Mouse (Mus musculus) limb, embryonic 11.5 days (tissue): ENCODE measurements around the gene Tex35. TPM values are rescaled to one million over a fixed set of nuclear protein-coding genes. Genes with fewer than 3 reads are reported as not detected.
A peak's percentile ranks its signal among the peaks of the same experiment; 100 is the strongest.

Experiments
- ATAC-seq: fragments of 200-750 bp; cut with Nextera tagmentation; 2 replicates; pipeline ENCODE4 v1.8.0; 2017; ENCODE audit warnings: low read depth; ENCODE audit not compliant: insufficient number of reproducible peaks, low FRiP score, low TSS enrichment
- DNase-seq: peaks from one replicate; pipeline ENCODE4 v3.0.0-alpha.2; 2015; ENCODE audit warnings: low spot score
- H3K27ac ChIP-seq: fragments of 300-500 bp; sonication (generic); replicated peaks from 2 replicates; pipeline ENCODE4 v1.5.1; 2014; ENCODE audit warnings: low read depth, mild to moderate bottlenecking, low read length
- H3K27me3 ChIP-seq: fragments of 300-500 bp; sonication (generic); 2 replicates; pipeline ENCODE4 v1.6.1; 2014; ENCODE audit warnings: mild to moderate bottlenecking, low read length, mixed read lengths; ENCODE audit not compliant: control insufficient read depth, insufficient read depth
- H3K36me3 ChIP-seq: fragments of 300-500 bp; sonication (generic); 2 replicates; pipeline ENCODE4 v1.6.1; 2014; ENCODE audit warnings: mild to moderate bottlenecking, low read length, moderate library complexity, mixed read lengths; ENCODE audit not compliant: control insufficient read depth, insufficient read depth
- H3K4me1 ChIP-seq: fragments of 300-500 bp; sonication (generic); 2 replicates; pipeline ENCODE4 v1.6.1; 2014; ENCODE audit warnings: low read length, mixed read lengths; ENCODE audit not compliant: control insufficient read depth, insufficient read depth
- H3K4me2 ChIP-seq: fragments of 300-500 bp; sonication (generic); 2 replicates; pipeline ENCODE4 v1.6.1; 2014; ENCODE audit warnings: low read depth, mild to moderate bottlenecking, moderate library complexity; ENCODE audit not compliant: severe bottlenecking
- H3K4me3 ChIP-seq: fragments of 300-500 bp; sonication (generic); 2 replicates; pipeline ENCODE4 v1.5.1; 2014; ENCODE audit warnings: low read depth, low read length
- H3K9ac ChIP-seq: fragments of 300-500 bp; sonication (generic); 2 replicates; pipeline ENCODE4 v1.6.1; 2014; ENCODE audit warnings: mild to moderate bottlenecking, low read length
- H3K9me3 ChIP-seq: fragments of 300-500 bp; sonication (generic); 2 replicates; pipeline ENCODE4 v1.6.1; 2016; ENCODE audit warnings: low read length; ENCODE audit not compliant: control insufficient read depth
- WGBS: fragments of 180-500 bp; shearing (Covaris S2); extraction: QIAGEN DNeasy Blood & Tissue Kit; methylation state at CpG from one replicate; pipeline ENCODE4 v1.1.7; 2014; 5-methylcytosine and 5-hydroxymethylcytosine counted together
- polyA plus RNA-seq: library from polyadenylated mRNA; unstranded; fragments of >200 nt; fragmentation: Nextera tagmentation; extraction: Ambion mirVana; gene quantifications from 2 replicates; pipeline ENCODE4 v1.2.1, GENCODE M21; 2014

Gene Tex35
- polyA plus RNA-seq, 1 experiment from 2014 or later: not detected

DNA sequence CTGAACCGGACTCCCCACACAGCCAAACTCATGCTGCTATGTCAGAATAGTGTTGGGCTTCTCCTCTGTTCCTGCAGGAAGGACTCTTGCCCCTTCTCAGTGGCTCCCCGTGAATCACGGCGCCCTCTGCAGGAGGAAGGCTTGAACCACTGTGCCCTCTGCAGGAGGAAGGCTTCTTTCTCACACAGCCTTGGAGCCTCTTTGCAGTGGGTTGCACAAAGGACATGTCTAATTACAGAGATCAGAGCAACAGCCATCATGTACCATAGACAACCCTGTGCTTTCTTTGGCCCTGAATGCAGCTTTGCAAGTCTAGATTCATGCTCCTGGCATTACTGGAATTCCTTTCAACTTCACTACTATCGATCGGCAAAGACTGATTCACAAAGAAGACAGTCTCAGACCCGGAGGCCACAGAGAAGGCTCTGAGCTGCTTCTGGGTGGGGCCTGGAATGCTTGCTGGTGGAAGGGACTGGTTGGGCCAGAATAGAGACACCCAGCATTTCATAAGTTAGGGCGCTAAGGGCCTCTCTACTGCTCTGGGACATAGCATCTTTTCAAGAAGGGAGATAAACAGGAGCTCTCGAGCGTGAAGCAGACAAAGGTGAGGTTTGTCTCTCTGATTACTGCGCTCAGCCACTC lies 29.0 kb downstream of the Tex35 start:
- no peak overlapping the region for H3K9ac ChIP-seq
- no peak overlapping the region for H3K4me2 ChIP-seq
- no peak overlapping the region for H3K27ac ChIP-seq
- WGBS: 61% methylated on average over 11 of the region's 11 CpGs
- H3K4me1 ChIP-seq: no peaks in the 10 kb centered on the region
- DNase-seq: peak; percentile 78
- no peaks in the 10 kb centered on the region for H3K27me3 ChIP-seq
- H3K4me3 ChIP-seq: no peak overlapping the region
- H3K9me3 ChIP-seq: no peaks in the 10 kb centered on the region
- no peak for ATAC-seq
- no peaks in the 10 kb centered on the region for H3K36me3 ChIP-seq

DNA sequence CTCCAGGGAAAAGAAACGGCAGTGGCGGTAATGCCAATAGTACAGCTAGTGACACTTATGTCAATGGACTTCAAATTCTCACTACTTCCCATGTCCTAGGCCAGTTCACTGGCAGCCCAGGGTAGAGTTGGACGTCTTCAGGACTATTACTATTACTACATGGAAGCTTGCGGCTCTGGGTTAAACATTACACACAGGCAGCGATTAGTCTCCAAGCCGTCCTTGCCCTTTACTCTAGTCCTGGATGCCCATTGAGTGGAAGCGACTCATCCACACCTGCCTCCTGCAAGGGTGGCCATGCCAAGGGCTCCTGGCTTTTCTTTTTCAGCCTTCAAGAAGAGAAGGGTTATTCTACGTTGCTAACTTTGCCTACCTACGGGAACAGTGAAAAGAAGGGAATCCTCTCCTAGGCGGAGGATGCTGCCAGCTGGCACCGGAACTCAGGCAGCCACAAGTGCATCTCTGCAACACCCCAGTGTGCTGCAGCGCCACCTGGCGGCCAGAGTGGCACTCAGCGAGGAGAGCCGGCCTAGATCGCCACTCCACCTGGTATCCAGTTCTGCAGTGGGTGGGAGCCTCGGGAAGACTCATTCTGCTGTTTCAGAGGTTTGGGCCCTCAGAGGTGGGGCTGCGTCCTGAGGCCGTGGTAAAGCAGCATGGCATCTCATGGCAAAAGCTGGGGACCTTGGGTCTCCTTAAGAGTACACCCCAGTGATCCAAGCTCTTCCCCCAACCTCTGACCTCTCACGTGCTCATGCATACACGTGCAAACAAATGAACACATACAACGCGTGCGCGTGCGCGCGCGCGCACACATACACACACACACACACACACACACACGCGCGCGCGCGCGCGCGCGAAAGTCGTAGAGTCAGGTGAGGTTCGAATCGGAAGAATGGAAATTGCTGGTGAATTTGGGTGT lies 31.4 kb downstream of the Tex35 start:
- H3K36me3 ChIP-seq: no peaks in the 10 kb centered on the region
- WGBS: 52% methylated on average over 43 of the region's 43 CpGs
- H3K27me3 ChIP-seq: no peaks in the 10 kb centered on the region
- no peak overlapping the region for H3K27ac ChIP-seq
- no peak overlapping the region for H3K9ac ChIP-seq
- H3K4me1 ChIP-seq: no peaks in the 10 kb centered on the region
- no peak for ATAC-seq
- H3K4me3 ChIP-seq: no peak overlapping the region
- H3K4me2 ChIP-seq: no peak overlapping the region
- peak; percentile 91 for DNase-seq
- H3K9me3 ChIP-seq: no peaks in the 10 kb centered on the region

DNA sequence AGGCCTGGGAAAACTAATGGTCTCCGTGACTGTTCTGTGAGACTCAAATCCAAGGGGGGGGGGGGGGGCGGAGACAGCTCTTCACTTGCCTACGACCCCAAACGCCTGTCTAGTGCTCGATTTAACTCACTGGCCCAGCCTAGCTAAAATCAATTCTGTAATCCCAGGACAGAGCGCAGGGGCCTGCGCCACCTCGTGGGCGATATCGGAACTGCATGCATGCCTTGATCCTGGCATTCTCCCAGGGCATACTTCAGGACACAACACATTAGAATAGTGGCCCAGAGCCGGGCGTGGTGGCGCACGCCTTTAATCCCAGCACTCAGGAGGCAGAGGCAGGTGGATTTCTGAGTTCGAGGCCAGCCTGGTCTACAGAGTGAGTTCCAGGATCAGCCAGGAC lies 32.2 kb downstream of the Tex35 start:
- Histone ChIP-seq H3K4me1 (no peaks in the 10 kb centered on the region), H3K9ac (no peak overlapping the region)

DNA sequence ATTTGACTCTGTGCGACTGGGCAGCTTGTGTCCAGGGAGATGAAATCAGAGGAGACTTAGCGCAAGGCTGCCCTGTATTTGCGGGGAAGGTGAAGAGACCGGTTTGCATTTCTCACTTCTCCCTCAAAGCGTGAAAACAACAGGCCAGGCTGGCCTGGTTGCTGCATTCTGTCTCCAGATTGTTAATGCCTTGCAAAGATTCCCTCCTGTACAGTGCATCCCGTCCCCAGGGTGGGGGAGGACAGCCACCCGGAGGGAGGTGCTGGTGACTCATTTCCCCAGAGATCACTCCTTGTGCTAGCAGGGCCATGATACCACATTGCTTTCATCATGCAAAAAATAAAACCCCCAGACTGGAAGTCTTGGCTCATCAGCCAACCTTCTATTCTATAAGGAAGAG lies 33.5 kb downstream of the Tex35 start:
- no peaks in the 10 kb centered on the region for H3K36me3 ChIP-seq
- no peak overlapping the region for H3K4me2 ChIP-seq
- no peaks in the 10 kb centered on the region for H3K9me3 ChIP-seq
- ATAC-seq (no peak), DNase-seq (no peak)
- H3K27ac ChIP-seq: no peak overlapping the region
- 61% methylated on average over 7 of the region's 7 CpGs for WGBS
- 0 out of 2 replicates have a peak, but pooled peaks cover 1% of the 10 kb centered on the region for H3K4me1 ChIP-seq
- no peaks in the 10 kb centered on the region for H3K27me3 ChIP-seq
- H3K4me3 ChIP-seq: no peak overlapping the region
- H3K9ac ChIP-seq: no peak overlapping the region

More for the DNA sequence above, 32.2 kb downstream of the Tex35 start:
- Histone ChIP-seq H3K4me2 (no peak overlapping the region), H3K36me3 (no peaks in the 10 kb centered on the region), H3K27ac (no peak overlapping the region), H3K9me3 (no peaks in the 10 kb centered on the region), H3K4me3 (no peak overlapping the region), H3K27me3 (no peaks in the 10 kb centered on the region)
- 7% methylated on average over 15 of the region's 15 CpGs for WGBS
- peak; percentile 61; the same call in 1 of the 2 replicates for ATAC-seq
- peak; percentile 96 for DNase-seq

DNA sequence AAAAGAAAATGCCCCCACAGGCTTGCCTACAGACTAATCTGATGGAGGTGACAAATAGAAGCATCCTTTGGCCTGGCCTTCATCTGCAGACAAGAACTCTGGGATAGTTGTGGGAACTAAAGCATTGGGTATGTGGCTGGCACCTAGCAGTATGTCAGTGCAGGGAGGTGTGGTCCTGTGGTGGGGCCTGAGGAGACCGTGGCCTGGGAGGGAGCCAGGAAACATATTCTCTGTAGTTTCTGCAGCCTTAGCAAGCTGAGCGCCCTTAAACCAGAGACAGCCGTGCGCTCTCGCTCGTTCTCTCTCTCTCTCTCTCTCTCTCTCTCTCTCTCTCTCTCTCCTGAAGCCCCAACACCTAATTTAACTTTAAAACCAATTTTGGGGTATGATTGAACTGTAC lies 34.1 kb downstream of the Tex35 start:
- WGBS: 81% methylated on average over 6 of the region's 6 CpGs
- no peak overlapping the region for H3K27ac ChIP-seq
- ATAC-seq (no peak), DNase-seq (no peak)
- no peaks in the 10 kb centered on the region for H3K36me3 ChIP-seq
- no peaks in the 10 kb centered on the region for H3K27me3 ChIP-seq
- H3K4me1 ChIP-seq: 0 out of 2 replicates have a peak, but pooled peaks cover 2% of the 10 kb centered on the region
- no peak overlapping the region for H3K4me3 ChIP-seq
- H3K4me2 ChIP-seq: no peak overlapping the region
- H3K9ac ChIP-seq: no peak overlapping the region
- no peaks in the 10 kb centered on the region for H3K9me3 ChIP-seq

DNA sequence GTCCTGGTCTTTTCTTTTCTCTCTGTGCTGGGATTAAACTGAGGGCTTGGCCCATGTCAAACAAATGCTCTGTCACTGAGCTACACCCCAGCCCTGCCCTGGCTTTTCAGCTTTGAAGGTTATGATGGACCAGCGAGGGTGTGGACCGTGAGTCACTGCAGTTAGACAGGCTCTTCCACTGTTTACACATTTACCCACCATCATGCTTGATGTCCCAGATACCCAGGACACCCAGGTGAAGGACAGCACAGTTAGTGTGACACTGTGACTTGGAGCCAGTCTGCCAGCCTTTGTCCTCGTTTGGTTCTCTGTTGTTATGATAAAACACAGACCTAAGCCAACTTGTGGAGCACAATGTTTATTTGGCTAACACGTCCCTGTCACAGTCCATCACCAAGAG lies 34.9 kb downstream of the Tex35 start:
- Histone ChIP-seq H3K36me3 (no peaks in the 10 kb centered on the region), H3K9me3 (no peaks in the 10 kb centered on the region), H3K4me2 (no peak overlapping the region), H3K27me3 (no peaks in the 10 kb centered on the region), H3K27ac (no peak overlapping the region), H3K4me3 (no peak overlapping the region), H3K9ac (no peak overlapping the region), H3K4me1 (0 out of 2 replicates have a peak, but pooled peaks cover 2% of the 10 kb centered on the region)
- DNase-seq (no peak), ATAC-seq (no peak)
- WGBS: 45% methylated on average over 4 of the region's 4 CpGs

DNA sequence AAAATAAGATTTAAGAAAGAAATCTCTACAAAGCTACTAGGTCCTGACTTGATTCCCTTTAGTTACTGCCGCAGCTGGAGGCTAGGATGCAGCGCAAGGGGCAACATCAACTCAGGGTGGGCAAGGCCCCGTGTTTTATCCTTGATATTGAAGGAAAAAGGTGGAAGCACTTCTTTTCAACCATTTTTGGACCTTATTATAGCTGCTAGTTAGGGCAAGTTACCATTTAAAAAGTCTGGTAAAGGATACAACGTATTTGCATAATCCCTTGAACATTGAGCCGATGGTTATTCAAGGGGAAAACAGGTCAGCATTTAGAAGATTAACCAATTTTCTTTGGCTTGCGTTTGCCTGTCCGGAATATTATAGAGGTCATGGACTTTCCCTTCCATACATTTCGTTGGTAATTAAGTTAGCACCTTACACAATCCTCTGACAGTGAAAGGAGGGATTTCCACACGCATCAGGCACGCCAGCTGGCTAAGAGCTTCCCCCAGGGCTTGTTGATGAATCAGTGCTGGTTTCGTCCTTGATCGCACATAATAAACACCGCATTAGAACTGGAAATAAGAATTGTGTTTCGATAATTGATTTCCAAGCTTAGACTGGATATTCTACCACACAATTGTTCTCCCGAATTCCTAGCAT lies 39.2 kb downstream of the Tex35 start:
- Histone ChIP-seq H3K9ac (no peak overlapping the region), H3K4me3 (no peak overlapping the region), H3K36me3 (no peaks in the 10 kb centered on the region), H3K4me1 (peaks cover 5% of the 10 kb centered on the region; the same call in 1 of the 2 replicates), H3K27ac (no peak overlapping the region), H3K4me2 (no peak overlapping the region), H3K9me3 (no peaks in the 10 kb centered on the region), H3K27me3 (no peaks in the 10 kb centered on the region)
- ATAC-seq: no peak
- 86% methylated on average over 15 of the region's 15 CpGs for WGBS
- no peak for DNase-seq

DNA sequence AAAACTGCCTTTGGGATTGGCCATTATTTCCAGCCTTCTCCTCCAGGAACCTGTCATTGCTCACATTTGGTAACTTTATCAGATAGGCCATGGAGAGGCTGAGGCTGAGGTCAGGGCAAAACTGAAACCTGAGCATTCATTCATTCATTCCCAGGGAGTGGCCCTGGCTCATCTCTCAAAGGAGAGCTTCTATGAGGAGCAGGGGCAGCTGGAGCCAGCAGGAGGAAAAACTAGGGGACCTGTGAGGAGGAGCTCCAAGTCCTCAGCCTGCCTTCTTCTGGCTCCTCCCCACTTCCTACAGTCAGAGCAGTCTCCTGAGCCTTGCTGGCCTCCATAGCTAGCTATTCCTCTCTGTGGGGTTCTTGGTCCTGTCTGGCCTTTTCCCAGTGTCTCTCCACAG lies 40.2 kb downstream of the Tex35 start:
- H3K4me3 ChIP-seq: no peak overlapping the region
- no peaks in the 10 kb centered on the region for H3K27me3 ChIP-seq
- H3K27ac ChIP-seq: no peak overlapping the region
- no peaks in the 10 kb centered on the region for H3K36me3 ChIP-seq
- no peak overlapping the region for H3K9ac ChIP-seq
- ATAC-seq (no peak), DNase-seq (no peak)
- H3K4me2 ChIP-seq: no peak overlapping the region
- no peaks in the 10 kb centered on the region for H3K9me3 ChIP-seq
- peaks cover 5% of the 10 kb centered on the region; the same call in 1 of the 2 replicates for H3K4me1 ChIP-seq
